Mouse (Mus musculus) forebrain, embryonic 11.5 days (tissue): ENCODE measurements around the gene Zfp423. TPM values are rescaled to one million over a fixed set of nuclear protein-coding genes. Genes with fewer than 3 reads are reported as not detected.

Experiments
- ATAC-seq: fragments of 200-750 bp; cut with Nextera tagmentation; replicated peaks from 2 replicates; pipeline ENCODE4 v1.8.0; 2017; ENCODE audit warnings: moderate TSS enrichment; ENCODE audit not compliant: low FRiP score
- DNase-seq: peaks from one replicate; pipeline ENCODE4 v3.0.0-alpha.2; 2017; ENCODE audit warnings: low spot score
- H3K27ac ChIP-seq: fragments of 300-500 bp; sonication (generic); 2 replicates; pipeline ENCODE4 v1.5.1; 2014; ENCODE audit warnings: low read depth, low read length
- H3K27me3 ChIP-seq: fragments of 300-500 bp; sonication (generic); 2 replicates; pipeline ENCODE4 v1.6.1; 2014; ENCODE audit warnings: mild to moderate bottlenecking, low read length, mixed read lengths; ENCODE audit not compliant: control insufficient read depth, insufficient read depth
- H3K36me3 ChIP-seq: fragments of 300-500 bp; sonication (generic); 2 replicates; pipeline ENCODE4 v1.6.1; 2014; ENCODE audit warnings: mild to moderate bottlenecking, low read length, moderate library complexity, mixed read lengths; ENCODE audit not compliant: control insufficient read depth, insufficient read depth
- H3K4me1 ChIP-seq: fragments of 300-500 bp; sonication (generic); replicated peaks from 2 replicates; pipeline ENCODE4 v1.6.1; 2014; ENCODE audit warnings: low read length, mixed read lengths; ENCODE audit not compliant: control insufficient read depth, insufficient read depth
- H3K4me2 ChIP-seq: fragments of 300-500 bp; sonication (generic); 2 replicates; pipeline ENCODE4 v1.6.1; 2014; ENCODE audit warnings: low read depth, mild to moderate bottlenecking, low read length, moderate library complexity, mixed read lengths; ENCODE audit not compliant: severe bottlenecking
- H3K4me3 ChIP-seq: fragments of 300-500 bp; sonication (generic); 2 replicates; pipeline ENCODE4 v1.5.1; 2014; ENCODE audit warnings: low read depth, low read length
- H3K9ac ChIP-seq: fragments of 300-500 bp; sonication (generic); 2 replicates; pipeline ENCODE4 v1.6.1; 2014; ENCODE audit warnings: low read length
- H3K9me3 ChIP-seq: fragments of 300-500 bp; sonication (generic); 2 replicates; pipeline ENCODE4 v1.6.1; 2016; ENCODE audit warnings: low read length, mixed read lengths; ENCODE audit not compliant: control insufficient read depth
- WGBS: fragments of 180-500 bp; shearing (Covaris S2); extraction: QIAGEN DNeasy Blood & Tissue Kit; methylation state at CpG from one replicate; pipeline ENCODE4 v1.1.7; 2014; 5-methylcytosine and 5-hydroxymethylcytosine counted together
- polyA plus RNA-seq: library from polyadenylated mRNA; unstranded; fragments of >200 nt; fragmentation: Nextera tagmentation; extraction: Ambion mirVana; gene quantifications from 2 replicates; pipeline ENCODE4 v1.2.1, GENCODE M21; 2014

The Zfp423 gene
- polyA plus RNA-seq, 1 experiment from 2014 or later = 44.8 TPM

DNA sequence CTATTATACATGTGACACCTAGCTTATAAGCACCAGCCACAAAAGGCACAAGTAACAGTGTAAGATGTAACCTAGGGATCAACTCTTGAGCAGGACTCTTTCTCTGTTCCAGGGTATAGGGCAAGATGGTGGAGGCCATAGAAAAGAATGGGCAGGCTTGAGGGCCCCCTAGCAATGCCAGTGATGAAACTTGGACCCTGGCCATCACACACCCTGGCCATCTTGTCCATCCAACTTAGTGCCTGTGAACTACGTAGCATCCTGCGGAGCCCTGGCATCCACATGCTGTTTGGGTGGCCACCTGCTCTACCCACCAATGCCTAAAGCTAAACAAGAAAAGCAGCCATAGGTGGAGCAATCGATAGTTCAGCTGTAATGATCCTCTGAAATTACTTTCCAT lies 254.6 kb downstream of the Zfp423 start:
- Histone ChIP-seq H3K27ac (no peak overlapping the region), H3K9ac (no peak overlapping the region), H3K27me3 (no peaks in the 10 kb centered on the region), H3K4me1 (peaks cover 17% of the 10 kb centered on the region), H3K4me3 (no peak overlapping the region), H3K4me2 (no peak overlapping the region), H3K36me3 (no peaks in the 10 kb centered on the region), H3K9me3 (no peaks in the 10 kb centered on the region)
- ATAC-seq (no peak), DNase-seq (no peak)
- 98% methylated on average over 3 of the region's 3 CpGs for WGBS

DNA sequence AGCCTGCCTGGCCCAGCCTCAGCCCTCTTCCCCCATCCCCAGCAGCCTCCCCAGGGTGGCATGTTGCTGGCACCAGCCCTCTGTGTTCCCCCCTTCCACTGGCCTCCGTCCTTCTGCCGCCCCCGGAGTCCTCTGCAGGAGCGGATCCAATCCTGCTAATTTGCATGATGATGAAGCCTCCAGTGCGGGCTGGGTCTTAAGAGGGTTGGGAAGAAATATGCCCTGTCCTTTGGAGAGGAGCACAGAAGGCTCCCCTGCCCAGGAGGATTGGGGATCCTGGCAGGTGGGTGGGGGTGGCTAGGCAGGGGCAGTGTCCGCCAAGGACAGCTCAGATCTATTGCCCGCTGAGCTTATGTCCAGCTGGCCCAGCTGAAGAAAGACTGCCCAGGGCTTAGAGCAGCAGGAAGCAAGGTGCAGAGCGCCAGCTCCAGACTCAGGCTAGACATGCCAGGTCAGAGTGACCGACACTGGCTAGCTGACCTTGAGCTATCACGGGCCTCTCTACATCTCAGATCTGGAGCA lies 256.5 kb downstream of the Zfp423 start:
- no peak overlapping the region; the same call in 1 of the 2 replicates for H3K27ac ChIP-seq
- H3K4me3 ChIP-seq = no peak overlapping the region
- H3K9ac ChIP-seq = peak overlapping the region; percentile 6; the same call in 1 of the 2 replicates
- H3K9me3 ChIP-seq = no peaks in the 10 kb centered on the region
- no peaks in the 10 kb centered on the region for H3K27me3 ChIP-seq
- DNase-seq = no peak
- no peak overlapping the region for H3K4me2 ChIP-seq
- H3K36me3 ChIP-seq = no peaks in the 10 kb centered on the region
- H3K4me1 ChIP-seq = peaks cover 13% of the 10 kb centered on the region
- peak; percentile 49; the same call in 1 of the 2 replicates for ATAC-seq
- WGBS = 29% methylated on average over 10 of the region's 10 CpGs

DNA sequence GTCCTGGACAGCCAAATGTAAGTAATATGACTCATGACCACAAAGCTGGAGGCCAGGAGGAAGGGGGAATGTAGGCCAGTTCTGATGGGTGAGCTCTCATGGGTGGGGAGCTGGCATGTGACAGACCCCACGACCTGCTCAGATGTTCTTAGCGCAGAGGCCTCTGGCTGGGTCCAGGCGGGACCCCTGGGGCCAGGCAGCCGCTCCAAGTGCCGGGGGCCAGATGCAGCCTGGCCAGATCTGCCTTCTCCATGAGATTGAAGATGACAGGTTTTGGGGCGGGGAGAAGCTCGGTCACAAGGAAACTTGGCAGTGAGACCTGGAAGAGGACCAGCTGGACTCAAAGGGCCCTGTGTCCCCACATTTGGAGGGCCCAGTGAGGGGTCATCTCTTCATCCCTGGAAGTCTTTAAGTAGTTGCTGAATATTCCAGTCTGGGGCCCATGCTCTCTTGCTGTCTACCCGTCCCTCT lies 257.3 kb downstream of the Zfp423 start:
- H3K9me3 ChIP-seq = no peaks in the 10 kb centered on the region
- H3K4me1 ChIP-seq = peaks cover 15% of the 10 kb centered on the region
- no peak overlapping the region for H3K4me3 ChIP-seq
- H3K27me3 ChIP-seq = no peaks in the 10 kb centered on the region
- H3K27ac ChIP-seq = no peak overlapping the region
- no peak overlapping the region for H3K9ac ChIP-seq
- no peak overlapping the region for H3K4me2 ChIP-seq
- ATAC-seq (no peak), DNase-seq (no peak)
- 71% methylated on average over 8 of the region's 8 CpGs for WGBS
- H3K36me3 ChIP-seq = no peaks in the 10 kb centered on the region

DNA sequence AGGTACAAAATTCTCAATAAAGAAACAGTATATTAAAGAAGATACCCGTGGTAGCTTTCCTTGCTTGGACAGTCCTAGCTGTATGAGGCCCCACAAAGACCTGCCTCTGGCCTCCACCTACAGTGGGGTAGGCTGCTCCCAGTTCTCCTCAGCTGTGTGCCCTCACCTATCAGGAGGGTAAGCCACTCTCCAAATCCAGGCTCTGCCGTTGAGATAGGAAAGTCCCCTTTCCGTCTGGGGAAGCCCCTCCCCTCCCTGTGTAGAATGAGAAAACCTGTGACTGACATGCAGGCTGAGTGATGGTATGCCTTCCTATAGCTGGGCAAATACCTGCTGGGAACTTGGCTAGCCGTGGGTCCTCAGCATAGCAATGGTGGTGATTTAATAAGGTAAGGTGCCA lies 257.8 kb downstream of the Zfp423 start:
- H3K27me3 ChIP-seq = no peaks in the 10 kb centered on the region
- DNase-seq (no peak), ATAC-seq (no peak)
- no peaks in the 10 kb centered on the region for H3K9me3 ChIP-seq
- WGBS = 71% methylated on average over 4 of the region's 4 CpGs
- H3K4me1 ChIP-seq = peaks cover 18% of the 10 kb centered on the region
- H3K4me3 ChIP-seq = no peak overlapping the region
- H3K4me2 ChIP-seq = no peak overlapping the region
- no peak overlapping the region for H3K9ac ChIP-seq
- H3K36me3 ChIP-seq = no peaks in the 10 kb centered on the region
- H3K27ac ChIP-seq = no peak overlapping the region

DNA sequence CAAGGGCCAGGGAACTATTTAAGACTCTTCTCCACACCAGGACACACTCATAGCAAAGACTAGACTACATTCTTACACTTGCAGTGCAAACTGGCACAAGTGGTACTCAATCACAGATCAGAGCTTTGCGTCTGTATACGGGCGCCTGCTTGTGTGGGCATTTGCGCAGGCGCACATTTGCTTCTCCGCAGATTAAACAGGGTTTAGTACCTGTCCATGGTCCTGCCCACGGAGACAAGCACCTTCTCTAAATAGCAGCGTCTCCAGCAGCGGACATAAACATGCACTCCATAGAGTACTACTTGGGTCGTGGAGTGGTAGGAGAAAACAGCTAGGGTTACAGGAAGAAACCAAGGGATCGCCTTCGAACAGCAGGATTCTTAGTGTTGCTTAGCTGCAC lies 259.1 kb downstream of the Zfp423 start:
- H3K9me3 ChIP-seq = no peaks in the 10 kb centered on the region
- H3K4me1 ChIP-seq = peaks cover 22% of the 10 kb centered on the region
- no peaks in the 10 kb centered on the region for H3K36me3 ChIP-seq
- H3K27ac ChIP-seq = no peak overlapping the region
- no peak for DNase-seq
- no peak overlapping the region for H3K4me2 ChIP-seq
- no peaks in the 10 kb centered on the region for H3K27me3 ChIP-seq
- WGBS = 58% methylated on average over 12 of the region's 12 CpGs
- no peak overlapping the region for H3K9ac ChIP-seq
- no peak for ATAC-seq
- no peak overlapping the region for H3K4me3 ChIP-seq

DNA sequence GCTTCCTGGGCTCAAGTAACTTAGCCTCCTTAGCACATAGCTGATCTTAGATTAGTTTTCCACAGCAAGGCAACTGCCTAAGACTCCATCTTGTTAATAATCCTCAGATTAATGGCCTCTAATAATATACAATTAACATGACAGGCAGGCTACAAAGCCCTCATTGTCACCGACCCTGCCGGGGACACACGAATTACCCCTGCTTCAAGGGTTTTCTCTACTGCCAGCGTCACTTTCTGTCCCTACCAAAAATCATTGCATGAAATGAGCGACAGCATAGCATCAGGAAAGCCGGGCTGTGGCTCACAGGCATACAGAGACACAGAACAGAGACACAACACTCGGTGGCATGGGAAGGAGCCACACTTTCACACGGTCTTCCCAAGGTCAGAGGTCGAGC lies 262.3 kb downstream of the Zfp423 start:
- Histone ChIP-seq H3K4me3 (no peak overlapping the region), H3K9ac (peak overlapping the region; percentile 8; the same call in 1 of the 2 replicates), H3K27ac (peak overlapping the region; percentile 6; the same call in 1 of the 2 replicates), H3K36me3 (no peaks in the 10 kb centered on the region), H3K9me3 (no peaks in the 10 kb centered on the region), H3K4me1 (peaks cover 22% of the 10 kb centered on the region), H3K4me2 (no peak overlapping the region), H3K27me3 (no peaks in the 10 kb centered on the region)
- WGBS = 28% methylated on average over 9 of the region's 9 CpGs
- no peak for ATAC-seq
- no peak for DNase-seq

DNA sequence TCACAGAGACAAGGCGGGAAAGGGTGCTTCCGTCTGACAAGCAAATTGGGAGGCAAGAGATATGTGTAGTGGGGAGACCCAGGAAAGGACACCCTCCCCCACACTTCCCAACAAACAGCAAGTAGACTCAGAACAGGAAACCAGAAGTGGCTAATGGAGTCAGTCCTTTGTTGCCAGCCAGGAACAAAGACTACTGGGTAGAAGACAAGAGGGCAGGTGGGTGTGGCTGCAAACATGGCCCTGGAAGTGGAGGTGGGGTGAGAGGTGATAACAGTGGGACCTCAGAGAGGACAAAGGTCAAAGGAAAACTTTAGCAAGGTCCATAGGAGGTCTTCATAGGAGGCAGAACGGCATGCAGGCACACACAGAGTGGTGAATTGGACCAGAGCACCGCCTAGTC lies 265.7 kb downstream of the Zfp423 start:
- WGBS = 71% methylated on average over 4 of the region's 4 CpGs
- peaks cover 43% of the 10 kb centered on the region for H3K4me1 ChIP-seq
- no peak overlapping the region for H3K27ac ChIP-seq
- no peak overlapping the region for H3K4me3 ChIP-seq
- H3K36me3 ChIP-seq = no peaks in the 10 kb centered on the region
- no peaks in the 10 kb centered on the region for H3K27me3 ChIP-seq
- no peaks in the 10 kb centered on the region for H3K9me3 ChIP-seq
- no peak overlapping the region for H3K9ac ChIP-seq
- H3K4me2 ChIP-seq = no peak overlapping the region
- no peak for ATAC-seq
- DNase-seq = no peak

DNA sequence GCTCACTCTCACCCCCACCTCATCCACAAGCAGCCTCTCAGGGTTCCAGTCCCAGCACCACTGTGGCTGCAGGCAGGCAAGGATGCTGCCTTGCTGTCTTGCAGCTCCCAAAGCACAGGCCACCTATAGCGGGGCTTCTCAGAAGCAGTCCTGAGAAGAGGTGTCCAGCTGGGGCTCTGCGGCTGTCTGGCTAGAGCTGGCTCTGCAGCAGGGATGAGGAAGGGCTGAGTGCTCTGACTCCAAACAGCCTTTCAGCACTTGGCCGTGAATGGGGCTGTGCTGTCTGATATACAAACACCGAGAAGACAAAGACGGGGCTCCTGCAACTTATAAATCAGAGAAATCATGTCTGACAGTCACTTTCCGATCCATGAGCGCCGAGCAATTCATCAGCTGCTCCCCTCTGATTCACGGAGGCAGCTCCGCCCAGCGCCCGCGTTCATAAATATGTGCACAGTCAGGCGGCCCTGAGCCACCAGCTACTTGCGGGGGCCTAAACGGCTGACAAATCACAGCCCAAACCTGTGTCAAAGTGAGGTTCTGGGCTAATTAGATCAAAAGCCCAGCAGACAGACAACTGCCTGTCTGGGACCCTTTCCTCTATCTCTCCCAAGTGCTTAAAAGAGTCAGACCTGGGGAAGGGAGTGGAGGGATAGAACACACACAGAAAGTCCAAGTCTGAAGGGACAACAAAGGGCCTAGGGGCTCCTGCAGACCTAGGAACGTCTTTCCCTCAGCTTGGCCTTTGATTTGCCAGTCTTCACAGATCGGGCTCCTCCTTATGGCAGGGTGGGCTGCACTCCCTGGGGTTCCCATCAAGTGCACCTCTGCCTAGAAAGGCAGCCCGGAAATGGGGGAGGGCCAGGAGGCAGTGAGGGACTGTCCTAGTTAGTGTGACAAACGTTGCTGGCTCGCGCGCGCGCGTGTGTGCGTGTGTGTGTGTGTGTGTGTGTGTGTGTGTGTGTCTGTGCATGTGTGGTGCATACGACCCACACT lies 269.0 kb downstream of the Zfp423 start:
- H3K4me1 ChIP-seq = peaks cover 32% of the 10 kb centered on the region
- DNase-seq (peak; percentile 72), ATAC-seq (peak; percentile 16; the same call in 1 of the 2 replicates)
- H3K36me3 ChIP-seq = no peaks in the 10 kb centered on the region
- no peaks in the 10 kb centered on the region for H3K27me3 ChIP-seq
- no peaks in the 10 kb centered on the region for H3K9me3 ChIP-seq
- peak overlapping the region; percentile 77 for H3K27ac ChIP-seq
- no peak overlapping the region for H3K4me3 ChIP-seq
- peak overlapping the region; percentile 50 for H3K9ac ChIP-seq
- no peak overlapping the region for H3K4me2 ChIP-seq
- 37% methylated on average over 28 of the region's 28 CpGs for WGBS
